Mouse (Mus musculus) embryonic facial prominence, embryonic 13.5 days (tissue): ENCODE data around the gene Slc7a5. TPM values are rescaled to one million over a fixed set of nuclear protein-coding genes. Genes with fewer than 3 reads are reported as not detected.

Experiments
- ATAC-seq: fragments of 200-750 bp; cut with Nextera tagmentation; 2 replicates; pipeline ENCODE4 v1.8.0; 2017; ENCODE audit warnings: low read depth; ENCODE audit not compliant: insufficient number of reproducible peaks, insufficient read depth, low FRiP score, low TSS enrichment
- H3K27ac ChIP-seq: fragments of 300-500 bp; sonication (generic); 2 replicates; pipeline ENCODE4 v1.5.1; 2015; ENCODE audit warnings: moderate library complexity, mild to moderate bottlenecking, inconsistent platforms
- H3K27me3 ChIP-seq: fragments of 300-500 bp; sonication (generic); 2 replicates; pipeline ENCODE4 v1.6.1; 2015; ENCODE audit warnings: mild to moderate bottlenecking, inconsistent platforms
- H3K36me3 ChIP-seq: fragments of 300-500 bp; sonication (generic); 2 replicates; pipeline ENCODE4 v1.6.1; 2015; ENCODE audit warnings: mild to moderate bottlenecking, inconsistent platforms
- H3K4me1 ChIP-seq: fragments of 300-500 bp; sonication (generic); 2 replicates; pipeline ENCODE4 v1.6.1; 2015; ENCODE audit warnings: inconsistent platforms
- H3K4me2 ChIP-seq: fragments of 300-500 bp; sonication (generic); 2 replicates; pipeline ENCODE4 v1.6.1; 2015; ENCODE audit warnings: moderate library complexity, mild to moderate bottlenecking, inconsistent platforms
- H3K4me3 ChIP-seq: fragments of 300-500 bp; sonication (generic); 2 replicates; pipeline ENCODE4 v1.5.1; 2015; ENCODE audit warnings: mild to moderate bottlenecking, inconsistent platforms
- H3K9ac ChIP-seq: fragments of 300-500 bp; sonication (generic); 2 replicates; pipeline ENCODE4 v1.6.1; 2015; ENCODE audit warnings: mild to moderate bottlenecking, inconsistent platforms
- H3K9me3 ChIP-seq: fragments of 300-500 bp; sonication (generic); 2 replicates; pipeline ENCODE4 v1.6.1; 2016; ENCODE audit warnings: inconsistent platforms
- WGBS: fragments of 180-500 bp; shearing (Covaris S2); methylation state at CpG from one replicate; pipeline ENCODE4 v1.1.7; 2015; ENCODE audit warnings: mixed read lengths; 5-methylcytosine and 5-hydroxymethylcytosine counted together
- polyA plus RNA-seq: library from polyadenylated mRNA; unstranded; fragments of >200 nt; fragmentation: Nextera tagmentation; extraction: Ambion mirVana; gene quantifications from 2 replicates; pipeline ENCODE4 v1.2.1, GENCODE M21; 2015

The Slc7a5 gene
- polyA plus RNA-seq, 1 experiment from 2014 or later, result 18.3 TPM

DNA sequence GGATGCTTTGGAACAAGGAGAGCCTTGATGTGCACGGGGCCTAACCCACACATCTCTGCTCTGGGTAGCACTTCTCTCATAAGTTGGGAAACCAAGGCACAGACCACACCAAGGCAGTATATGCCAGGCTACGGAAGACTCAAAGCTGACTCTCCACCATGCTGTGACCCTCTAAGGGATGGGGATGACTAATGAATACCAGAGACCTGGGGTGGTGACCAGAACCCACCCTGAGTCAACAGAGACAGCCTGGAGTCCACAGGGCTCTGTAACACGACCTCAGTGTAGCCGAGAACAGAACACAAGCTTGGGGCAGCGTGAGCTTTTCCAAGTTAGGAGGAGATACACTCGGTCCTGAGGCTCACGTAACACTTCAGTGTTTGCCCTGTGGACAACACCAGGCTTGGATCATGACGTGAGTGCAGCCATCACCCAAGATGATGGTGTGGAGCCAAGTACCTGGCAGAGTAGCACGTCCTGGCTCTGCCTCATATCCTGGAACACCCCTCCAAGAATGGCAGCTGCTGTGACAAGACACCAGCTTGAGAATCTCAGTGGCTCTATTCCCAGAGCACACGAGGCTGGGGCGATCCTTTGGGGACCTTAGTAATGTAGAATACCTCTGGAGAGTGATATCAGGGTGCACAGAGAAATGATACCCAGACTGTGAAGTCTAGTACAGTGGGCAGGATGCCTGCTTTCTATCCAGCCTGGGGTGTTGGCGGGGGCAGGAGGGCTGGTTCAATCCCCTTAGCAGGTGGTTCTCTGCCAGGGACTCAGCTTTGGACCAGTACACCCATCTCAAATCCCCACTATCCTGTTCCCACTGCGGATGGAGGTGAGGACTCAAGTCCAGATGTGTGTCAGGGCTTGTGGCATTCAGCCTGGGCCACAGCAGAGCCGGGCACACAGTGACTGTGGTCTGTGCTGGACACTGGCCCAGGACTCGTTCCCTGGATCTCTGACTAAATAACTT lies 17.4 kb downstream of the Slc7a5 start:
- no peak overlapping the region for H3K4me2 ChIP-seq
- no peaks in the 10 kb centered on the region for H3K4me1 ChIP-seq
- no peaks in the 10 kb centered on the region for H3K9me3 ChIP-seq
- no peak overlapping the region for H3K27ac ChIP-seq
- H3K9ac ChIP-seq, result no peak overlapping the region
- no peaks in the 10 kb centered on the region for H3K27me3 ChIP-seq
- WGBS, result 73% methylated on average over 15 of the region's 15 CpGs
- no peak for ATAC-seq
- H3K4me3 ChIP-seq, result no peak overlapping the region
- peaks cover 48% of the 10 kb centered on the region for H3K36me3 ChIP-seq

DNA sequence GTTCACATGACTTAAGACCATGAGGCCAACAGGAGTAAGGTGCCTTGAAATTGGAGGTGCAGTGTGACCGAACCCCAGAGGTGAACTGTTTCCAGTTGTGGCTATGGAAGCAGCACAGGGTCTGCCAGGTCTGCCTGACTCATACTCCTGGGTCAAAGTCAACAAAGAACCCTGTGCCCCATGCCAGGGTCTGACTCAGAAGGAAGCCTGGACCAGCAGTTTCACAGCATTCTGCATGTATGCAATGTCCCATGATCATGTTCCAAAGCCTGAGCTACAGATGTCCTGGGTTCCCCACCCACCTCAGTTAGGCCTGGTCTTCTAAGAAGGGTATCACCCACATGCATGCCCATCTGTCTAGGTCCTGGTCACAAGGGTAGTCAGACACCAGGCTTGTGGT lies 18.2 kb downstream of the Slc7a5 start:
- Histone ChIP-seq H3K9me3 (no peaks in the 10 kb centered on the region), H3K36me3 (peaks cover 49% of the 10 kb centered on the region), H3K4me2 (no peak overlapping the region)

DNA sequence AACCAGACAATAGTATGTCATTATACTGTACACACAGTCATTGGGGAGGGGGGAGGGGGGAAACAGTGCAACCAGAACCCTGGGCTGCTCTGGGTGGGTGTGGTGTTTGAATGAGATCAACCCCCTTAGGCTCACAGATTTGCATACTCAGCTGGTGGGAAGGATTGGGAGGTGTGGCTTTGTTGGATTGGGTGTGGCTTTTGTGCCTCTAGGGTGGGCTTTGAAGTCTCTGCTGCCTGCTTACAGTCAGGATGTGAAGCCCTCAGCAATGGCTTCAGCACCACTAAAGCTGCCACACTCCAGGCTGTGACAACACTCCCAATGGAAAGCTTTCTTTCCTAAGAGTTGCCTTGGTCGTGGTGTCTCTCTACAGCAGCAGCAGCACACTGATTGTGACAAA lies 19.9 kb downstream of the Slc7a5 start:
- H3K9me3 ChIP-seq, result no peaks in the 10 kb centered on the region
- no peak for ATAC-seq
- H3K36me3 ChIP-seq, result peaks cover 63% of the 10 kb centered on the region
- H3K27me3 ChIP-seq, result no peaks in the 10 kb centered on the region
- no peaks in the 10 kb centered on the region for H3K4me1 ChIP-seq
- no peak overlapping the region for H3K4me2 ChIP-seq
- no peak overlapping the region for H3K9ac ChIP-seq
- H3K4me3 ChIP-seq, result no peak overlapping the region
- H3K27ac ChIP-seq, result no peak overlapping the region
- WGBS, result 71% methylated on average over 1 of the region's 1 CpGs

More for the DNA sequence above, 18.2 kb downstream of the Slc7a5 start:
- Histone ChIP-seq H3K4me1 (no peaks in the 10 kb centered on the region), H3K27me3 (no peaks in the 10 kb centered on the region), H3K4me3 (no peak overlapping the region), H3K27ac (no peak overlapping the region), H3K9ac (no peak overlapping the region)
- 90% methylated on average over 1 of the region's 1 CpGs for WGBS
- ATAC-seq, result no peak

DNA sequence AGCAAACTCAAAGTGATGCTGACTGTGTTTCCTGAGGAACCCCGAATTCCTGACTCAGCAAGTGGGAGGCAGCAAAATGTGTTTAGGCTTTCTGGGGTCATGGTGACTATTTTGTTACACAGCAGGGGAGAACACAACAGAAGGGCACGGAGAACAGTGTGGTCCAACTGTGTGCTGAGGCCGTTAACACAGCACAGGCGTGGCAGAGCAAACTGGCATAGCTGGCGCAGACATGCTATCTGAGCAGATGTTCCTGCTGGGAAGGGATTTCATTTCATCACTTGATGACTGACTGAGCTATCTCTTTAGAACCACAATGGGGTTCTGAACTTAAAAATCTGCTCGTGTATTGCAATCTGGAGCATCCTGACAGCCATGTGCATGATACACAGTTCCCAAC lies 22.1 kb downstream of the Slc7a5 start:
- Histone ChIP-seq H3K9ac (no peak overlapping the region), H3K27ac (no peak overlapping the region), H3K4me2 (no peak overlapping the region), H3K27me3 (no peaks in the 10 kb centered on the region), H3K9me3 (no peaks in the 10 kb centered on the region), H3K4me1 (no peaks in the 10 kb centered on the region), H3K36me3 (peaks cover 69% of the 10 kb centered on the region), H3K4me3 (no peak overlapping the region)
- WGBS, result 87% methylated on average over 6 of the region's 6 CpGs
- ATAC-seq, result no peak

DNA sequence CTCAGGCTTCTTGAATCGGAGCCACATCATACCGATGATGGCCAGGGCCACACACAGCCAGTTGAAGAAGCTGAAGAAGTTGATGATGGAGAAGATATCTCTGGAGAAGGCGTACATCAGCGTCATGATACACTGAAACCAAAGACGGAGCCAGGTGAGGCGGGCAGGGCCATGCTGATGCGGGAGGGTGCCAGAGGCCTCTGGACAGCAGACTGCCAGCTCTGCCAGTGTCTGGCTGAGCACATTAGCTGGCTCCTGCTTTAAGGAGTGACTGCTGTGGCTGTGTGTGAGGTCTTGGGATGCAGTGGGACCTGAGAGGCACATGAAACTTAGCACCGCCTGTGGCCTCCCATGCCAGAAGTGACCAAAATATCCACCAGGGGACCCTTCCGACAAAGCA lies 22.5 kb downstream of the Slc7a5 start:
- peaks cover 69% of the 10 kb centered on the region for H3K36me3 ChIP-seq
- no peak for ATAC-seq
- 95% methylated on average over 9 of the region's 9 CpGs for WGBS

DNA sequence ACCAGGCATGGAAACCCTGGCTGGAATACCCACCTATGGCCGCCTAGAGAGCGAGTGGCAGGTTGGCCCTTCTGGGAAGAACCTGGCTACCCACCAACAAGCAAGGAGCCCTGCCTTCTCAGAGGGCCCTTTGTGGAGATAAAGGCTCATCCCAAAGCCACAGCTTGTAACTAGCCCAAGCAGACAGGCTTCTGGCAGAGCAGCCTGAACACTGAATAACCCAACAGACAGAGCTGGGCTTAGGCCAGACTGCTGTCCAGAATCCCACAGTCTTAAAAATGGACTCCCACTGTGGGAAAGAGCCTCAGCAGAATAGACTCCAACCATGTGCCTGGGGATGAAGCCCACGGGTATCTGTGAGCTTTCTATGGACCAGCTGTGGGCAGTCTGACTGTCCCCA lies 23.3 kb downstream of the Slc7a5 start:
- Histone ChIP-seq H3K9ac (no peak overlapping the region), H3K27me3 (no peaks in the 10 kb centered on the region), H3K36me3 (peaks cover 69% of the 10 kb centered on the region), H3K4me1 (no peaks in the 10 kb centered on the region), H3K27ac (no peak overlapping the region), H3K4me2 (no peak overlapping the region), H3K4me3 (no peak overlapping the region), H3K9me3 (no peaks in the 10 kb centered on the region)
- no peak for ATAC-seq
- 90% methylated on average over 3 of the region's 3 CpGs for WGBS

More for the DNA sequence above, 22.5 kb downstream of the Slc7a5 start:
- Histone ChIP-seq H3K9ac (no peak overlapping the region), H3K9me3 (no peaks in the 10 kb centered on the region), H3K4me2 (no peak overlapping the region), H3K27ac (no peak overlapping the region), H3K4me1 (no peaks in the 10 kb centered on the region), H3K4me3 (no peak overlapping the region), H3K27me3 (no peaks in the 10 kb centered on the region)

DNA sequence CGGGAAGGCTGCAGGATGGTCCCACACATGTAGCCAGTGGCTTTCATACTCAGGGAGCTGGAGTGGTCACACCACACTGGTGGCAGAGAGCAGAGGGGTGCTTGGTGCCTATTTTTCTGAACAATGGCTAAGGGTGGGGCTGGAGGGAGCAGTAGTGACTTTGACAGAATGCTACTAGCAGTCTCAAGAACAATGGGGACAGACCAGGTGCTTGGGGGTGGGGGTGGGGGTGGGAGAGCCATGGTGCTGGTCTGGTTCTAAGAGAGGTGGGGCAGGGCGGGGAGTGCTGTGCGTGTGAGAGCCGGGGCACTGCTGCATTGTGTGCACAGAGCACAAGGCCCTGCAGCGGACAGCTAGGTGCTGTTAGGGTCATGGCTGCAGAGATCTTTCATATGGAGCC lies 25.6 kb downstream of the Slc7a5 start:
- 85% methylated on average over 5 of the region's 5 CpGs for WGBS
- ATAC-seq, result no peak
- no peak overlapping the region for H3K27ac ChIP-seq
- H3K9ac ChIP-seq, result no peak overlapping the region
- H3K27me3 ChIP-seq, result no peaks in the 10 kb centered on the region
- peaks cover 53% of the 10 kb centered on the region for H3K36me3 ChIP-seq
- H3K4me3 ChIP-seq, result no peak overlapping the region
- no peaks in the 10 kb centered on the region for H3K9me3 ChIP-seq
- H3K4me2 ChIP-seq, result no peak overlapping the region
- H3K4me1 ChIP-seq, result peaks cover 6% of the 10 kb centered on the region; the same call in 1 of the 2 replicates

DNA sequence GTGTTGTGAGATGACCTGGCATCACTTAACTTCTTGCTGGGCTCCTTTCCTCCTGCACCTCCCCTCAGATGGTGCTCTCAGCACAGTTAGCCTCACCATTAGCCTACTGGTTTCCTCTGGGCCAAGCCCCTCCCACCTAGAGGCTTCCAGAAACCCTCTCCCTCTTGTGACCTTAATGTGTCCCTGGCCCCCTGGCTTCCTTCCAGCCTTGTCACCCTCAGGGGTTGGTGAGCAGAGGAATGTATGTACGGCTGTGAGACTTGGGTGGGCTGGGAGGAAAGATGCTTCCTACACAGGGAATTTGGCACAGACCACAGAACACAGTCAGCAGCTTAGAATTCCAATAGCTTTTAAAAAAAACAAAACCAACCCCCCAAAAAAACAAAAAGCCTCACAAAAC lies 26.7 kb downstream of the Slc7a5 start:
- no peak for ATAC-seq
- H3K4me3 ChIP-seq, result no peak overlapping the region
- no peaks in the 10 kb centered on the region for H3K27me3 ChIP-seq
- no peaks in the 10 kb centered on the region for H3K9me3 ChIP-seq
- H3K36me3 ChIP-seq, result peaks cover 43% of the 10 kb centered on the region
- no peak overlapping the region for H3K4me2 ChIP-seq
- peaks cover 6% of the 10 kb centered on the region; the same call in 1 of the 2 replicates for H3K4me1 ChIP-seq
- no peak overlapping the region for H3K27ac ChIP-seq
- no peak overlapping the region for H3K9ac ChIP-seq
- 30% methylated on average over 1 of the region's 1 CpGs for WGBS

- Histone ChIP-seq H3K27ac (no peak overlapping the region), H3K4me1 (peaks cover 6% of the 10 kb centered on the region; the same call in 1 of the 2 replicates), H3K4me3 (no peak overlapping the region), H3K9ac (no peak overlapping the region), H3K36me3 (peaks cover 32% of the 10 kb centered on the region), H3K4me2 (no peak overlapping the region), H3K9me3 (no peaks in the 10 kb centered on the region), H3K27me3 (no peaks in the 10 kb centered on the region)
- 87% methylated on average over 3 of the region's 3 CpGs for WGBS
- no peak for ATAC-seq
These were observed 27.8 kb downstream of the Slc7a5 start for GRCm38 (mm10) chr8:121879712-121880111.

GRCm38 (mm10) chr8:121877828-121878480 lies 29.5 kb downstream of the Slc7a5 start:
- 84% methylated on average over 7 of the region's 7 CpGs for WGBS
- no peak for ATAC-seq

DNA sequence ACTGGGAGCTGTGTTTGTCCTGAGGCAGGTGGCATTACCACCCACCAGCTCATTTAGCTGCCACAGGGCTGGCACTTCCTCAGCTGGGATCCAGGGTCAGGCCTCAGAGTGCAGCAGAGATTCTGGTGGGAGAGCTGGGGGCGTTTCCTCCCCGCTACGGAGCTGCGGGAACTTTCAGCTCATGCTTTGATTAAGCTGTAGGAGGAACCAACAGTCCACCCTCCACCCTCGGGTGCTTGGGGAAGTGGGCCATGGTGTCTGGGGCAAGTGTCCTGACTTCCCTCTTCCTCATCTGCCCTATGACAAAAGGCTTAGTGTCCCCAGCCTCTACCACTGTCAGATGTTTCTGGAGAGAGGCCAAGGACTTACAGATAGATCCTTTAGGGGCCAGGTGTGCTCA lies 30.3 kb downstream of the Slc7a5 start:
- Histone ChIP-seq H3K4me3 (no peak overlapping the region), H3K27ac (no peak overlapping the region), H3K27me3 (no peaks in the 10 kb centered on the region), H3K4me2 (no peak overlapping the region), H3K4me1 (peaks cover 20% of the 10 kb centered on the region), H3K9ac (no peak overlapping the region), H3K36me3 (peaks cover 8% of the 10 kb centered on the region; the same call in 1 of the 2 replicates), H3K9me3 (no peaks in the 10 kb centered on the region)
- WGBS, result 61% methylated on average over 5 of the region's 5 CpGs
- ATAC-seq, result no peak

More at GRCm38 (mm10) chr8:121877828-121878480, 29.5 kb downstream of the Slc7a5 start:
- Histone ChIP-seq H3K9me3 (no peaks in the 10 kb centered on the region), H3K27ac (no peak overlapping the region), H3K4me3 (no peak overlapping the region), H3K4me1 (peaks cover 12% of the 10 kb centered on the region), H3K27me3 (no peaks in the 10 kb centered on the region), H3K36me3 (peaks cover 15% of the 10 kb centered on the region), H3K4me2 (no peak overlapping the region), H3K9ac (no peak overlapping the region)

DNA sequence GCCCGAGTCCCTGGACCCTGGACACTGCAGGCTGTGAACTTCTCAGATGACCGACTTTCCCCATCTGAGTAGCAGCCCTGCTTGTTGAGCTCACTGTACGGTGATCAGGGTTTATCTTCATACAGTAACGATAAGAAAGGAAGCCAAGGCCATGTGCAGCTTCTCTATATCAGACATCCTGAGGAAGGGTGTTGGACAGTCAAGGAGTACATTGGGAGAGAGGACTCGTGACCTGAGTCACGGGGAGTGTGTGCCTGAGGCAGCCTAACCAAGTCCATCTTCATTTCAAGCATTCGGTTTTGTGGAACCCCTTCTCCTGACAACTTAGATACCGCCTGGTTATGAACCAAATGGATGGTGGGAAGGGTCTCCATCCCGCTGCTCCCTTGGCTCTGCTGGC lies 32.0 kb downstream of the Slc7a5 start:
- Histone ChIP-seq H3K27ac (peak overlapping the region; percentile 44), H3K9ac (no peak overlapping the region), H3K4me3 (no peak overlapping the region), H3K27me3 (no peaks in the 10 kb centered on the region), H3K9me3 (no peaks in the 10 kb centered on the region), H3K36me3 (no peaks in the 10 kb centered on the region), H3K4me1 (peaks cover 26% of the 10 kb centered on the region), H3K4me2 (no peak overlapping the region)
- no peak for ATAC-seq
- WGBS, result 86% methylated on average over 9 of the region's 9 CpGs
